Mouse (Mus musculus): ENCODE data around the gene Idh3a. TPM values are rescaled to one million over a fixed set of nuclear protein-coding genes. Genes with fewer than 3 reads are reported as not detected.

The Idh3a gene
- total and polyA plus RNA-seq, 2 experiments from 2014 or later = 94.2 to 208 TPM

DNA sequence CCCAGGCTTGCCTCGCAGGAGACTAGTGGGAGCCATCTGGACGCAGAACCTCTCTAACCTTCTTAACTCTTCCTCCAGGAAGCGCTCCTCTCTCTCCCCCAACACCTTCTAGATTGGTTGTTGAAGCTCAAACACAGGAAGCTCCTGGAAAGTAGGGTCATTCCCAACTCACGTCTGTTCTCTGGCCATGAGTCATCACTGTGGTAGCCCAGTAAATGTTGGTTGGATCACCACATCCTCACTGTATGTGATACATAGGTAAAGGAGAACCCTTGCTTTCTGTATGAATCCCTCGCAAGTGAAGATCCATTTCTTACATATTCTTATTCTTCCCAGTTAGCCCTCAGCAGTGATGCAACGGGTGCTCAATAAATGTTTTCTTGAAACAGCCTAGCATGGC, 59.4 kb downstream of the Idh3a start:
- ATAC-seq (no peak), DNase-seq (ENCODE audit: low spot score) (no peak)
- no peaks in the 10 kb centered on the region for H3K27me3 ChIP-seq (ENCODE audit: insufficient read depth, low read length)
- TF ChIP-seq CTCF (IDR thresholded peaks at IDR 0.05; ENCODE audit: low read depth) = no peak
- H3K4me1 ChIP-seq (ENCODE audit: insufficient read depth, low read length) = no peaks in the 10 kb centered on the region
- no peak overlapping the region for H3K9ac ChIP-seq (replicated peaks; ENCODE audit: low read length)
- H3K9me3 ChIP-seq (ENCODE audit: low read length) = no peaks in the 10 kb centered on the region
- no peaks in the 10 kb centered on the region for H3K36me3 ChIP-seq (ENCODE audit: insufficient read depth, low read length)
- no peak overlapping the region for H3K27ac ChIP-seq
- 93% methylated on average over 6 of the region's 6 CpGs for WGBS
- H3K4me3 ChIP-seq (ENCODE audit: low read length) = no peak overlapping the region
- H3K4me2 ChIP-seq (ENCODE audit: low read depth, low read length) = no peak overlapping the region

DNA sequence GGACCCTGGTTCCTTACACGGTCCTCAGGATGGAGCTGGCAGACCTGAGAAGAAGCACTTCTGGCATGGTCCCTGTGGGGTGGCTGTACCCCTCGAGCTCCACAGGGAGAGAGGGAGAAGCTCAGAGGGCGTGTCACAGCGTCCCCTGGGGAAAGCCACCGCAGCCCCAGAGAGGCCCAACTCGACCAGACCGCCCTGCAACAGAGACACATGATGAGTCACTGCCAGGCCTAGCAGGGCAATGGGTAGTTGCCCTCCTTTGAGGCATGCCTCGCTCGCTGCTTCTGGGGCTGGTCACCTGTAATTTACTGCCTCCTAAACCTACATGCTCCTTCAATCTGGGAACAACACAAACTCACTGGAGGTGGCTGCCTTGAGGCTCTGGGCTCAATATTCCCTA, 60.1 kb downstream of the Idh3a start:
- 81% methylated on average over 9 of the region's 9 CpGs for WGBS
- Histone ChIP-seq H3K27ac (no peak overlapping the region), H3K9ac (replicated peaks; ENCODE audit: low read length) (no peak overlapping the region), H3K4me3 (ENCODE audit: low read length) (no peak overlapping the region), H3K4me2 (ENCODE audit: low read depth, low read length) (no peak overlapping the region), H3K27me3 (ENCODE audit: insufficient read depth, low read length) (no peaks in the 10 kb centered on the region), H3K4me1 (ENCODE audit: insufficient read depth, low read length) (no peaks in the 10 kb centered on the region), H3K9me3 (ENCODE audit: low read length) (no peaks in the 10 kb centered on the region), H3K36me3 (ENCODE audit: insufficient read depth, low read length) (no peaks in the 10 kb centered on the region)
- TF ChIP-seq CTCF (IDR thresholded peaks at IDR 0.05; ENCODE audit: low read depth) = no peak
- no peak for ATAC-seq
- no peak for DNase-seq (ENCODE audit: low spot score)

DNA sequence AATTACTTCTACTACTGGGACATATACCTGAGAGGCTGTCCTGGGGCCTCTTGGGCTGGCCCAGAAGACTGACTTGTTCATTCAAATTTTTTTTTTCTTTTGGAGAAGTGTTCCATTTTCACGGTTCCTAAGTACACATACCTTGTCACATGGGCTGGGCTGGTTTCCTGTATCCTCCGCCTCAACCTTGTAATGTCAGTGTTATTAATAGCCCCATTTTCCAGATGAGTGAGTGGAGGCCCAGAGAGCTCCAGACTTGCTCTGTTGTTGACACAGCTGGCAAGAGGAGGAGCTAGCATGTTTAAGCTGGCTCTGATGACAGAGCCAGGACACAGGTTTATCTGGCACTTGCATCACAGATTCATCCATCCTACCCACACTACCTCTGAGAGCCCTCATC, 61.3 kb downstream of the Idh3a start:
- DNase-seq (ENCODE audit: low spot score) (no peak), ATAC-seq (no peak)
- TF ChIP-seq CTCF (IDR thresholded peaks at IDR 0.05; ENCODE audit: low read depth) = no peak
- Histone ChIP-seq H3K4me3 (ENCODE audit: low read length) (no peak overlapping the region), H3K4me2 (ENCODE audit: low read depth, low read length) (no peak overlapping the region), H3K27me3 (ENCODE audit: insufficient read depth, low read length) (no peaks in the 10 kb centered on the region), H3K36me3 (ENCODE audit: insufficient read depth, low read length) (no peaks in the 10 kb centered on the region), H3K4me1 (ENCODE audit: insufficient read depth, low read length) (no peaks in the 10 kb centered on the region), H3K27ac (no peak overlapping the region), H3K9me3 (ENCODE audit: low read length) (no peaks in the 10 kb centered on the region), H3K9ac (replicated peaks; ENCODE audit: low read length) (no peak overlapping the region)
- 79% methylated on average over 2 of the region's 2 CpGs for WGBS

DNA sequence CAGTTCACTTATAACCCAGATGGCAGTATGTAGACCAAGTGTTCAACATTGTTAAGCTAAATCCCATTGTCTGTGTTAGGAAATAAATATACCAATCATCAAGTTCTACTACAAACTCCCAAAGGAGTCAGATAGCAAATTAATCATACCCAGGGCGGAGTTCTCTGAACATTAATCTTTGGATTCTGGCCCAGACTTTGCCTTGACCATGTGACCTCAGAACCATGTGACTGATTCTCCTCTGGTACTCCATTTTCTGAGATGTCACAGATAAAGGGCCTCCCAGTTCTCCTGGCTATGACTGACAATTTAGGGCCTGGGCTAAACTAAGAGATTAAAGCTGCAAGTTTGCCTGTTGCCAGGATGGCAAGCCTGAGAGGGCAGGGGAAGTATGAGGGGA, 63.2 kb downstream of the Idh3a start:
- Histone ChIP-seq H3K9me3 (ENCODE audit: low read length) (no peaks in the 10 kb centered on the region), H3K4me1 (ENCODE audit: insufficient read depth, low read length) (no peaks in the 10 kb centered on the region), H3K36me3 (ENCODE audit: insufficient read depth, low read length) (no peaks in the 10 kb centered on the region), H3K4me2 (ENCODE audit: low read depth, low read length) (no peak overlapping the region), H3K27ac (no peak overlapping the region), H3K9ac (replicated peaks; ENCODE audit: low read length) (no peak overlapping the region), H3K27me3 (ENCODE audit: insufficient read depth, low read length) (no peaks in the 10 kb centered on the region), H3K4me3 (ENCODE audit: low read length) (no peak overlapping the region)
- ATAC-seq (no peak), DNase-seq (ENCODE audit: low spot score) (no peak)
- 79% methylated on average over 1 of the region's 1 CpGs for WGBS
- no peak for TF ChIP-seq CTCF (IDR thresholded peaks at IDR 0.05; ENCODE audit: low read depth)

DNA sequence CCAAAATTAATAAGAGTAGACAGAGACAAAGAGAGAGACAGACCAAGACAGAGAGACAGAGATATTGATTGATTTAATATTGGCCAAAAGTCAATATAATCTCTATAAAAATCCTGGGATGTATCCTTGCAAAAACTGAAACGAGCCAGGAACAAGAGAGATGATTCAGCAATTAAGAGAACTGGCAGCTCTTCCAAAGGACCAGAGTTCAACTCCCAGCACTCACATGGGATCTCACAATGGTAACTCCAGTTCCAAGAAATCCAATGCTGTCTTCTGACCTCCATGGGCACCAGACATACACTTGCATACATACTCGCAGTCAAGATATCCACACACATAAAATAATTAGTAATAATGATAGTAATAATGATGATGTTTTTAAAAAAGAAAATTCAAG, 66.6 kb downstream of the Idh3a start:
- no peaks in the 10 kb centered on the region for H3K36me3 ChIP-seq (ENCODE audit: insufficient read depth, low read length)
- no peaks in the 10 kb centered on the region for H3K27me3 ChIP-seq (ENCODE audit: insufficient read depth, low read length)
- H3K9me3 ChIP-seq (ENCODE audit: low read length) = no peaks in the 10 kb centered on the region
- 80% methylated on average over 2 of the region's 2 CpGs for WGBS
- no peak for DNase-seq (ENCODE audit: low spot score)
- no peaks in the 10 kb centered on the region for H3K4me1 ChIP-seq (ENCODE audit: insufficient read depth, low read length)
- H3K9ac ChIP-seq (replicated peaks; ENCODE audit: low read length) = no peak overlapping the region
- H3K4me3 ChIP-seq (ENCODE audit: low read length) = no peak overlapping the region
- H3K27ac ChIP-seq = no peak overlapping the region
- TF ChIP-seq CTCF (IDR thresholded peaks at IDR 0.05; ENCODE audit: low read depth) = no peak
- no peak overlapping the region for H3K4me2 ChIP-seq (ENCODE audit: low read depth, low read length)
- ATAC-seq = no peak

Other genes starting within 250 kb of the Idh3a start
- 106 and 124 TPM in 2 replicates for gene Dmxl2, start 84.7 kb upstream of the Idh3a start, total RNA-seq (2014; rRNA removed)
- gene Dmxl2, start 84.7 kb upstream of the Idh3a start, polyA plus RNA-seq (2015; fragmentation: Nextera tagmentation; extraction: Ambion mirVana) = 42.9 and 46.2 TPM in 2 replicates
- gene Sh2d7, start 47.4 kb upstream of the Idh3a start, total RNA-seq (2014; rRNA removed) = not detected in 2 replicates
- 0.09 TPM in 1 of 2 replicates, not detected in the other for gene Sh2d7, start 47.4 kb upstream of the Idh3a start, polyA plus RNA-seq (2015; fragmentation: Nextera tagmentation; extraction: Ambion mirVana)
- gene Cib2, start 26.1 kb upstream of the Idh3a start, total RNA-seq (2014; rRNA removed) = 43.4 and 53.8 TPM in 2 replicates
- gene Cib2, start 26.1 kb upstream of the Idh3a start, polyA plus RNA-seq (2015; fragmentation: Nextera tagmentation; extraction: Ambion mirVana) = 88.1 and 89.9 TPM in 2 replicates
- 101 and 106 TPM in 2 replicates for gene Acsbg1, start 75.5 kb downstream of the Idh3a start, total RNA-seq (2014; rRNA removed)
- gene Acsbg1, start 75.5 kb downstream of the Idh3a start, polyA plus RNA-seq (2015; fragmentation: Nextera tagmentation; extraction: Ambion mirVana) = 57.1 and 67.4 TPM in 2 replicates
- gene Dnaja4, start 112.5 kb downstream of the Idh3a start, total RNA-seq (2014; rRNA removed) = 5.5 and 11.3 TPM in 2 replicates
- gene Dnaja4, start 112.5 kb downstream of the Idh3a start, polyA plus RNA-seq (2015; fragmentation: Nextera tagmentation; extraction: Ambion mirVana) = 6.2 and 6.7 TPM in 2 replicates
- gene Wdr61, start 148.2 kb downstream of the Idh3a start, total RNA-seq (2014; rRNA removed) = 35.6 and 37.9 TPM in 2 replicates
- 88.5 and 96.7 TPM in 2 replicates for gene Wdr61, start 148.2 kb downstream of the Idh3a start, polyA plus RNA-seq (2015; fragmentation: Nextera tagmentation; extraction: Ambion mirVana)
- gene Crabp1, start 178.4 kb downstream of the Idh3a start, total RNA-seq (2014; rRNA removed) = 86.4 and 140 TPM in 2 replicates
- gene Crabp1, start 178.4 kb downstream of the Idh3a start, polyA plus RNA-seq (2015; fragmentation: Nextera tagmentation; extraction: Ambion mirVana) = 155 and 166 TPM in 2 replicates